Comparison of ENCODE assay signal across 8 mouse cellular contexts in genomic region chr2:6872131-6872893, GRCm38 (mm10).
A peak's percentile ranks its signal among the peaks of the same experiment; 100 is the strongest.
DNase-seq lines count a peak whose midpoint lies in the region; ATAC-seq lines count a peak whose summit lies in the region.

No protein-coding gene starts in this region.

- H3K4me1 ChIP-seq in liver, embryonic 15.5 days (replicated peaks): peaks cover 8% of the 10 kb centered on the region; the same call in 1 of the 2 replicates
- H3K4me1 ChIP-seq in neural tube, embryonic 12.5 days: peaks cover 35% of the 10 kb centered on the region
- peaks cover 4% of the 10 kb centered on the region; the same call in 1 of the 2 replicates for H3K4me1 ChIP-seq in stomach, embryonic 16.5 days (ENCODE audit: control insufficient read depth, insufficient read depth, low read length)

- peak overlapping the region; percentile 56 for H3K4me3 ChIP-seq in liver, embryonic 15.5 days (replicated peaks)
- H3K4me3 ChIP-seq in neural tube, embryonic 12.5 days: peak overlapping the region; percentile 82
- peak overlapping the region; percentile 88 for H3K4me3 ChIP-seq in stomach, embryonic 16.5 days (replicated peaks; ENCODE audit: low read length)

- peak overlapping the region; percentile 83 for H3K4me2 ChIP-seq in liver, embryonic 15.5 days
- H3K4me2 ChIP-seq in neural tube, embryonic 12.5 days (replicated peaks): peak overlapping the region; percentile 86
- peak overlapping the region; percentile 96 for H3K4me2 ChIP-seq in stomach, embryonic 16.5 days (ENCODE audit: low read depth, low read length)

- H3K9ac ChIP-seq in liver, embryonic 15.5 days: peak overlapping the region; percentile 29; the same call in 1 of the 2 replicates
- H3K9ac ChIP-seq in neural tube, embryonic 12.5 days: peak overlapping the region; percentile 91
- peak overlapping the region; percentile 85 for H3K9ac ChIP-seq in stomach, embryonic 16.5 days (ENCODE audit: low read length)

- peak; percentile 77 for ATAC-seq in liver, embryonic 15.5 days (ENCODE audit: insufficient read depth)
- peak; percentile 88 for ATAC-seq in neural tube, embryonic 12.5 days (ENCODE audit: low FRiP score, low read depth)
- ATAC-seq in stomach, embryonic 16.5 days (ENCODE audit: insufficient read depth, low FRiP score): peak; percentile 94

- DNase-seq in heart, adult 11 months: peak; percentile 98
- no peak for DNase-seq in heart, adult 8-10 months (ENCODE audit: low spot score)
- peak; percentile 89 for DNase-seq in embryo, embryonic 11 days
- DNase-seq in heart, adult 9 months (ENCODE audit: low spot score in 2 of 2): peak; percentile 45 to 58
- DNase-seq in kidney, adult 8-10 months: peak; percentile 59 to 60

- H3K27ac ChIP-seq in liver, embryonic 15.5 days (replicated peaks): no peak overlapping the region
- peak overlapping the region; percentile 87 for H3K27ac ChIP-seq in neural tube, embryonic 12.5 days
- peak overlapping the region; percentile 78 for H3K27ac ChIP-seq in stomach, embryonic 16.5 days (ENCODE audit: low read length)

- under 1% methylated on average over 91 of the region's 124 CpGs for WGBS in liver, embryonic 15.5 days (ENCODE audit: insufficient replicate concordance)
- WGBS in neural tube, embryonic 12.5 days: under 1% methylated on average over 104 of the region's 124 CpGs
- under 1% methylated on average over 105 of the region's 124 CpGs for WGBS in stomach, embryonic 16.5 days

- no peaks in the 10 kb centered on the region for H3K36me3 ChIP-seq in liver, embryonic 15.5 days (replicated peaks)
- no peaks in the 10 kb centered on the region for H3K36me3 ChIP-seq in neural tube, embryonic 12.5 days
- H3K36me3 ChIP-seq in stomach, embryonic 16.5 days (ENCODE audit: control insufficient read depth, insufficient read depth, low read length): no peaks in the 10 kb centered on the region

- H3K9me3 ChIP-seq in liver, embryonic 15.5 days (replicated peaks): no peaks in the 10 kb centered on the region
- no peaks in the 10 kb centered on the region for H3K9me3 ChIP-seq in neural tube, embryonic 12.5 days
- no peaks in the 10 kb centered on the region for H3K9me3 ChIP-seq in stomach, embryonic 16.5 days (replicated peaks; ENCODE audit: control insufficient read depth, low read length)

- peaks cover 65% of the 10 kb centered on the region for H3K27me3 ChIP-seq in liver, embryonic 15.5 days
- no peaks in the 10 kb centered on the region for H3K27me3 ChIP-seq in neural tube, embryonic 12.5 days (replicated peaks)
- no peaks in the 10 kb centered on the region for H3K27me3 ChIP-seq in stomach, embryonic 16.5 days (ENCODE audit: control insufficient read depth, insufficient read depth, low read length)

Comparison
In these comparisons a context has a peak if more than half of its experiments do, and no peak if none do; other contexts are left out.
1. H3K9ac ChIP-seq: peak in every context shown above with its lines; median percentile 91 in neural tube, embryonic 12.5 days; 85 in stomach, embryonic 16.5 days; 29 in liver, embryonic 15.5 days.